Mouse (Mus musculus) forebrain, embryonic 15.5 days (tissue): ENCODE data around the gene Plxna3. TPM values are rescaled to one million over a fixed set of nuclear protein-coding genes. Genes with fewer than 3 reads are reported as not detected.

Experiments
- ATAC-seq: fragments of 200-750 bp; cut with Nextera tagmentation; replicated peaks from 2 replicates; pipeline ENCODE4 v1.8.0; 2017; ENCODE audit warnings: mild to moderate bottlenecking, moderate TSS enrichment, moderate library complexity
- H3K27ac ChIP-seq: fragments of 300-500 bp; sonication (generic); replicated peaks from 2 replicates; pipeline ENCODE4 v1.5.1; 2015; ENCODE audit warnings: mild to moderate bottlenecking, inconsistent platforms
- H3K27me3 ChIP-seq: fragments of 300-500 bp; sonication (generic); 2 replicates; pipeline ENCODE4 v1.6.1; 2015; ENCODE audit warnings: inconsistent platforms
- H3K36me3 ChIP-seq: fragments of 300-500 bp; sonication (generic); 2 replicates; pipeline ENCODE4 v1.6.1; 2015; ENCODE audit warnings: mild to moderate bottlenecking, inconsistent platforms
- H3K4me1 ChIP-seq: fragments of 300-500 bp; sonication (generic); 2 replicates; pipeline ENCODE4 v1.6.1; 2015; ENCODE audit warnings: inconsistent platforms
- H3K4me2 ChIP-seq: fragments of 300-500 bp; sonication (generic); replicated peaks from 2 replicates; pipeline ENCODE4 v1.6.1; 2015; ENCODE audit warnings: mild to moderate bottlenecking, inconsistent platforms
- H3K4me3 ChIP-seq: fragments of 300-500 bp; sonication (generic); 2 replicates; pipeline ENCODE4 v1.5.1; 2015; ENCODE audit warnings: mild to moderate bottlenecking, inconsistent platforms
- H3K9ac ChIP-seq: fragments of 300-500 bp; sonication (generic); replicated peaks from 2 replicates; pipeline ENCODE4 v1.6.1; 2015; ENCODE audit warnings: mild to moderate bottlenecking, inconsistent platforms
- H3K9me3 ChIP-seq: fragments of 300-500 bp; sonication (generic); 2 replicates; pipeline ENCODE4 v1.6.1; 2016; ENCODE audit warnings: inconsistent platforms
- WGBS: fragments of 180-500 bp; shearing (Covaris S2); methylation state at CpG from one replicate; pipeline ENCODE4 v1.1.7; 2015; ENCODE audit warnings: mixed read lengths; 5-methylcytosine and 5-hydroxymethylcytosine counted together
- polyA plus RNA-seq: library from polyadenylated mRNA; unstranded; fragments of >200 nt; fragmentation: Nextera tagmentation; extraction: Ambion mirVana; gene quantifications from 2 replicates; pipeline ENCODE4 v1.2.1, GENCODE M21; 2015

The Plxna3 gene
- polyA plus RNA-seq: 63.0 and 68.8 TPM in 2 replicates

GRCm38 (mm10) chrX:74328725-74329161 is at the start of gene Plxna3:
TSS of gene Plxna3 (plus strand) at chrX:74329066.
- 27% methylated on average over 28 of the region's 30 CpGs for WGBS
- H3K4me1 ChIP-seq: peaks cover 36% of the 10 kb centered on the region

GRCm38 (mm10) chrX:74281041-74281731 is 47.7 kb upstream of the Plxna3 start:
- Histone ChIP-seq H3K36me3 (no peaks in the 10 kb centered on the region), H3K4me2 (peak overlapping the region; percentile 67), H3K27me3 (no peaks in the 10 kb centered on the region), H3K4me3 (peak overlapping the region; percentile 51), H3K27ac (peak overlapping the region; percentile 86; the same call in 1 of the 2 replicates), H3K4me1 (peaks cover 19% of the 10 kb centered on the region), H3K9me3 (no peaks in the 10 kb centered on the region), H3K9ac (peak overlapping the region; percentile 71)
- WGBS: 9% methylated on average over 14 of the region's 14 CpGs
- ATAC-seq: 0 out of 2 replicates have a peak, but pooled peaks have one; percentile 2

More at GRCm38 (mm10) chrX:74328725-74329161, at the start of gene Plxna3:
- no peaks in the 10 kb centered on the region for H3K27me3 ChIP-seq
- peak; percentile 95 for ATAC-seq
- H3K4me2 ChIP-seq: peak within 1 kb of the TSS; percentile 62
- H3K36me3 ChIP-seq: no peaks in the 10 kb centered on the region
- H3K9me3 ChIP-seq: no peaks in the 10 kb centered on the region
- H3K9ac ChIP-seq: peak within 1 kb of the TSS; percentile 70
- peak within 1 kb of the TSS; percentile 56 for H3K4me3 ChIP-seq
- H3K27ac ChIP-seq: peak within 1 kb of the TSS; percentile 92

DNA sequence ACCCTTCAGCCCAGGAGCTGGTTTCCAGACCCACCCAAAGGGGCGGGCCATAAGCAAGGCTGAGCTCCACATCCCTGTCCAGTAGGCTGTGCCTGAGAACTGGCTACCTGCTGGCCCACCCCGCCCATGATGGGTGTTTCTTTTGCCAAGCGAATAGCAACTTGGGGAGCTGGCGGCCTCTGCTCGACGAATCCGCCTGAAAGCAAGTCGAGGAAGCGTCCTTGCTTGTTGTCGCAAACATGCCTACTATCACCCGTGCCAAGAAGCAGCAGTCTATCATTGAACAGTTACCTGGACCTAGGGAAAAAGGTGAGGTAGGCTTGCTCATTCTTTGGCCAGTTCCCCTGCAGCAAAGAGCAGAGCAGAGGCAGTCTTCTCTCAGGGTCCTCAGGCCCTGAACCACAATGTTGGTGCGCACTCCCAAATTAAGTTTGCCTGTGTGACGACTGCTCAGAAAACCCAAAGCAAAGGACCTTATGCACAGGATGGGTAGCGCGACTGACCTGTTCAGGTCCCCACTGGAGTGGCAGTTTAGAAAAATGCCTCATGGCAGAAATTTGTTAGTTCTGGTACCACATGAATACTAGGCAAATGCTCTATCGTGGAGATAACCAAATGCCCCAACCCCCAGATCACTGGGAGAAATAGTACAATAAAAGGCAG is 47.0 kb upstream of the Plxna3 start, which contains the start of the genes Taz and Dnase1l1:
Gene Taz, plus strand, starts transcription at position 181 of the 663 bp plus-strand sequence.
Gene Dnase1l1, minus strand, starts transcription at position 606 of the 663 bp plus-strand sequence.
- ATAC-seq: peak; percentile 66
- H3K27ac ChIP-seq: peak within 1 kb of the TSS; percentile 86
- 22% methylated on average over 16 of the region's 16 CpGs for WGBS

GRCm38 (mm10) chrX:74282395-74283091 is 46.3 kb upstream of the Plxna3 start:
- H3K9me3 ChIP-seq: no peaks in the 10 kb centered on the region
- peak overlapping the region; percentile 67 for H3K4me2 ChIP-seq
- H3K9ac ChIP-seq: peak overlapping the region; percentile 71
- ATAC-seq: peak; percentile 89
- no peaks in the 10 kb centered on the region for H3K36me3 ChIP-seq
- H3K27me3 ChIP-seq: no peaks in the 10 kb centered on the region
- peaks cover 19% of the 10 kb centered on the region for H3K4me1 ChIP-seq
- WGBS: 25% methylated on average over 39 of the region's 39 CpGs
- peak overlapping the region; percentile 51 for H3K4me3 ChIP-seq
- H3K27ac ChIP-seq: peak overlapping the region; percentile 86

More for the DNA sequence above, 47.0 kb upstream of the Plxna3 start, which contains the start of the genes Taz and Dnase1l1:
- Histone ChIP-seq H3K9me3 (no peaks in the 10 kb centered on the region), H3K4me1 (peaks cover 19% of the 10 kb centered on the region), H3K27me3 (no peaks in the 10 kb centered on the region), H3K4me2 (peak within 1 kb of the TSS; percentile 67), H3K4me3 (peak within 1 kb of the TSS; percentile 51), H3K36me3 (no peaks in the 10 kb centered on the region), H3K9ac (peak within 1 kb of the TSS; percentile 71)

GRCm38 (mm10) chrX:74283092-74283437 is 45.8 kb upstream of the Plxna3 start:
- Histone ChIP-seq H3K4me3 (peak overlapping the region; percentile 51), H3K4me2 (peak overlapping the region; percentile 67), H3K9ac (peak overlapping the region; percentile 71), H3K27ac (peak overlapping the region; percentile 86), H3K4me1 (peaks cover 19% of the 10 kb centered on the region), H3K36me3 (no peaks in the 10 kb centered on the region), H3K9me3 (no peaks in the 10 kb centered on the region), H3K27me3 (no peaks in the 10 kb centered on the region)
- WGBS: 38% methylated on average over 5 of the region's 5 CpGs
- ATAC-seq: peak; percentile 23

- WGBS: 78% methylated on average over 4 of the region's 4 CpGs
- no peak for ATAC-seq
These were observed 35.4 kb upstream of the Plxna3 start for GRCm38 (mm10) chrX:74293431-74293830.

DNA sequence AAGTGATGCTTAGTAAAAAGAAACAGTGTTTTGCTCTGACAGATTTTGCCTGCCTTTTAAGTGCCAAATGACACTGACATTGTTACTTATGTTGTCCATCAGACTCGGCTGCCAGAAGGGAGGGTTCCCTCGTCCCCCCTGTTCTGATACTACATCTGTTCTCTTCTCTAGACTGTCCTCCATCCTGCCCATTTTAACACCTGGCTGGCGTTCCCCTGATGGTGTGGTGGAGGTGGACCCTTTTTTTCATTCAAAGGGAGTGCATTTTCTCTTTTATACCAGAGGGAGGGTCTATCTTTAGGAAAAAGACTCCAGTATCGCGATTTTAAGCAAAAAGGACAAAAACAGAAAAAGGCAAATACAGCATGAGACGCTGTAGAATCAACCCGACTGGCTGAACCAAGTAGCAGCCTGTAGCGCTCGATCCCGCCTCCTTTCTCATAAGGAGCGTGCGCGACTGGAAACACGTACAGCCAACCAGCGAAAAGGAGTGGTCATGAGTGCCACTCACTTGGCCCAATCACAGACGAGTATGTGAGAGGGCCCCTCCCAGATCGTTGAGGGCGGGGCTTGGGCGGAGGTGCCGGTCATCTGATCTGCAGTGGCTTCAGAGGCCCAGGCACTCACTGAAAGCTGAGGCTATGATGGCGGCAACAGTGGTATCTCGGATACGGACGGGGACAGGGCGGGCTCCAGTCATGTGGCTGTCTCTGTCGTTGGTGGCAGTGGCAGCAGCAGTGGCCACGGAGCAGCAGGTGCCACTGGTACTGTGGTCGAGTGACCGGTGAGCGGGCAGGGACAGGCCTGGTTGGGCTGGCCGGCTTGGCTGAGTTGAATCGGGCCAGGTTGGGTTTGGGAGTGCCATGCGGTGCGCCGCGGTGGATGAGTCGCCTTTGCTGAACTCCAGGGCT is 32.1 kb upstream of the Plxna3 start, which contains the start of gene Atp6ap1:
Gene Atp6ap1, plus strand, starts transcription at position 560 of the 911 bp plus-strand sequence.
- Histone ChIP-seq H3K27ac (peak within 1 kb of the TSS; percentile 91), H3K4me3 (peak within 1 kb of the TSS; percentile 64), H3K36me3 (peaks cover 16% of the 10 kb centered on the region; the same call in 1 of the 2 replicates), H3K27me3 (no peaks in the 10 kb centered on the region), H3K9me3 (no peaks in the 10 kb centered on the region), H3K9ac (peak within 1 kb of the TSS; percentile 66), H3K4me1 (peaks cover 21% of the 10 kb centered on the region), H3K4me2 (peak within 1 kb of the TSS; percentile 62)
- 13% methylated on average over 37 of the region's 37 CpGs for WGBS
- ATAC-seq: peak; percentile 100

More at GRCm38 (mm10) chrX:74293431-74293830, 35.4 kb upstream of the Plxna3 start:
- no peak overlapping the region for H3K9ac ChIP-seq
- peaks cover 13% of the 10 kb centered on the region for H3K4me1 ChIP-seq
- no peak overlapping the region for H3K4me2 ChIP-seq
- H3K27ac ChIP-seq: no peak overlapping the region
- H3K27me3 ChIP-seq: no peaks in the 10 kb centered on the region
- no peaks in the 10 kb centered on the region for H3K36me3 ChIP-seq
- H3K9me3 ChIP-seq: no peaks in the 10 kb centered on the region
- no peak overlapping the region for H3K4me3 ChIP-seq

- Histone ChIP-seq H3K9me3 (no peaks in the 10 kb centered on the region), H3K4me1 (peaks cover 21% of the 10 kb centered on the region), H3K36me3 (peaks cover 25% of the 10 kb centered on the region; the same call in 1 of the 2 replicates), H3K27ac (no peak overlapping the region), H3K27me3 (no peaks in the 10 kb centered on the region), H3K9ac (no peak overlapping the region), H3K4me3 (no peak overlapping the region), H3K4me2 (no peak overlapping the region)
- ATAC-seq: no peak
- 100% methylated on average over 1 of the region's 1 CpGs for WGBS
These were observed 30.5 kb upstream of the Plxna3 start for GRCm38 (mm10) chrX:74298348-74298747.

DNA sequence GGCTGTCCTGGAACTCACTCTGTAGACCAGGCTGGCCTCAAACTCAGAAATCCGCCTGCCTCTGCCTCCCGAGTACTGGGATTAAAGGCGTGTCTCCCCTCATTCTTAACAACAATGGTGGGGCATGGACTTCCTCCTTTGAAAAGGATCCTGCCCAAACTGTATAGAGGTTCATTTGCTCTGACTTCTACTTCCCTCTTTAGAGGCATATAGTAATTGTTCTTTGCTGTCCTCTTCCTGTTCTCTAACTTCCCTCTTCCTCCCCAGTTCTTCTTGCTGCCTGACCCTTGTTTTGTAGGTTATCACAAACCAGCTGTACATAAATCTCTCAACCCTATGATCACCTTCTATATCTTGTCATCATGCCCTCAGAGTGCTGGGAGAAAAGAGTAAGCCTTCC is 29.1 kb upstream of the Plxna3 start:
- Histone ChIP-seq H3K9me3 (no peaks in the 10 kb centered on the region), H3K9ac (no peak overlapping the region), H3K4me3 (no peak overlapping the region), H3K4me2 (no peak overlapping the region), H3K4me1 (peaks cover 21% of the 10 kb centered on the region), H3K27me3 (no peaks in the 10 kb centered on the region), H3K36me3 (peaks cover 25% of the 10 kb centered on the region; the same call in 1 of the 2 replicates), H3K27ac (no peak overlapping the region)
- WGBS: 86% methylated on average over 3 of the region's 3 CpGs
- no peak for ATAC-seq

DNA sequence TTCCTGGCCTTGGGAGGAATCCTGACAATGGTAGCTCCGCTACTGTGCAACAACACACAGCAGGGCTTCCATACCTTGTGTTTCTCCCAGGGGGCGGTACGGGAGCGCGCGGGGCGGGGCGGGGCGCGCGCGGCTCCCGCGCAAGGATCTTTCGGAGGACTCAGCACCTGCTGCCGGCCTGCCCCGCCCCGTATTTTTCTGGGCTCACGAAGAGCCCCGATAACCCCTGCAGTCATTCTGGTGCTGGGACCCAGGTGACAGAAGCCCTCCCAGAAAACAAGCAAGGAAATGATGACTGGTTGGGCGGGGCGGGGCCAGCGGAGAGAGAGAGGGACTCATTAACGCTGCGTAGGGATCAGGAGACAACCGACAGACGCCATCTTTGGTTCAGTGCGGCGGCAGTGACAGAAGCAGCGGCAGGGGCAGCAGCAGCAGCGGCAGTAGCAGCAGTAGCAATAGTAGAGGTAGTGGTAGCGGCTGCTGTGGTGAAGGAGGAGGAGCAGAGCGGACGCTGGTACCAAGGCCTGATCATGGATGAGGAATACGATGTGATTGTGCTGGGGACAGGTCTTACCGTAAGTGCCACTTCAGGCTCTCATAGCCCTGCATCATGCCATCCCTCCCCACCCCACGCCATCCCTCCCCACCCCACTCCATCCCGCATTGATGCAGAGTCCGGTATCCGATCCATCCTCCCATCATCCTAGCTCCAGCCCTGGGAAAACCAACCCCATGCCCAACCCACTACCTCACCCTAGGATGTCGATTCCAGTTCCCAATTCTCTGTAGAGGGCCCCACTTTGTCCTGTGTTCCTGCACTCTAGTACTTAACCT is 23.8 kb upstream of the Plxna3 start, which contains the start of gene Gdi1:
Gene Gdi1, plus strand, starts transcription at position 132 of the 834 bp plus-strand sequence.
- peak within 1 kb of the TSS; percentile 56 for H3K4me2 ChIP-seq
- H3K27me3 ChIP-seq: no peaks in the 10 kb centered on the region
- peak within 1 kb of the TSS; percentile 59 for H3K4me3 ChIP-seq
- peak within 1 kb of the TSS; percentile 96 for H3K27ac ChIP-seq
- ATAC-seq: peak; percentile 88
- 15% methylated on average over 40 of the region's 41 CpGs for WGBS
- H3K9me3 ChIP-seq: no peaks in the 10 kb centered on the region
- H3K4me1 ChIP-seq: peaks cover 17% of the 10 kb centered on the region
- H3K9ac ChIP-seq: peak within 1 kb of the TSS; percentile 70
- peaks cover 37% of the 10 kb centered on the region; the same call in 1 of the 2 replicates for H3K36me3 ChIP-seq
